Mouse (Mus musculus): Measurements from ENCODE around the gene Gm10273. TPM values are rescaled to one million over a fixed set of nuclear protein-coding genes. Genes with fewer than 3 reads are reported as not detected.
A peak's percentile ranks its signal among the peaks of the same experiment; 100 is the strongest.
"Not testable (repeated sequence)": the region's sequence is repeated elsewhere in the genome, so short reads cannot be mapped to it uniquely, and the experiment has no call there.

Gm10273 gene
- 12.1 and 15.9 TPM in 2 replicates for polyA plus RNA-seq (2012; rRNA removed)

- not testable (repeated sequence) for H3K4me3 ChIP-seq (replicated peaks; ENCODE audit: insufficient read depth, low read depth, low read length); DNase-seq; H3K4me1 ChIP-seq (ENCODE audit: control insufficient read depth, insufficient read depth, low read length); H3K27ac ChIP-seq (ENCODE audit: insufficient read depth, low read length); H3K27me3 ChIP-seq (ENCODE audit: control insufficient read depth, insufficient read depth, low read length)
- 96% methylated on average over 12 of the region's 25 CpGs for WGBS
Observed at GRCm38 (mm10) chr10:59395461-59395860, at the start of gene Gm10273. Gene Gm10273 (plus strand): TSS chr10:59395632.

DNA sequence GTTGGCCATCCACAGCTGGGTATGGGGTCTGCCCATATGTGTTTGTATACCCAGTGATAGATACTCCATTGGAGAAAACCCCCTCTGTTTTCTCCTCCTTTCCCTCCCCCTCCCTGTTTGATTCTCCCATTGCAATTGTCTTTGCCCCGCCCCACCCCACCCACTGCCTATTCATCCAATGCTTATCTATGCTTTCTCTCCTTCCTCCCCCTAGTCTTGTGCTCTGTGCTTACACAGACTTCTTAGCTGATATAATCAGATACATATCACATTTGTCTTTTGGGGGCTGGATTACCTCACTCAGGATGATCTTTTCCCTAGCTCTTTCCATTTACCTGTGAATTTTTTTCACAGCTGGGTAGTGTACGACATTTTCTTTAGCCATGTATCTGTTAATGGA is 48.9 kb upstream of the Gm10273 start:
- DNase-seq = no peak
- TF ChIP-seq POLR2A (IDR thresholded peaks at IDR 0.05; ENCODE audit: borderline replicate concordance, insufficient read depth, low read length) (no peak), CTCF (IDR thresholded peaks at IDR 0.05; ENCODE audit: borderline replicate concordance, insufficient read depth, low read depth, low read length) (no peak)
- H3K4me3 ChIP-seq (replicated peaks; ENCODE audit: insufficient read depth, low read depth, low read length) = no peak overlapping the region
- no peaks in the 10 kb centered on the region; the same call in 1 of the 2 replicates for H3K4me1 ChIP-seq (ENCODE audit: control insufficient read depth, insufficient read depth, low read length)
- no peak overlapping the region for H3K27ac ChIP-seq (ENCODE audit: insufficient read depth, low read length)
- 95% methylated on average over 2 of the region's 2 CpGs for WGBS
- no peaks in the 10 kb centered on the region for H3K27me3 ChIP-seq (ENCODE audit: control insufficient read depth, insufficient read depth, low read length)

DNA sequence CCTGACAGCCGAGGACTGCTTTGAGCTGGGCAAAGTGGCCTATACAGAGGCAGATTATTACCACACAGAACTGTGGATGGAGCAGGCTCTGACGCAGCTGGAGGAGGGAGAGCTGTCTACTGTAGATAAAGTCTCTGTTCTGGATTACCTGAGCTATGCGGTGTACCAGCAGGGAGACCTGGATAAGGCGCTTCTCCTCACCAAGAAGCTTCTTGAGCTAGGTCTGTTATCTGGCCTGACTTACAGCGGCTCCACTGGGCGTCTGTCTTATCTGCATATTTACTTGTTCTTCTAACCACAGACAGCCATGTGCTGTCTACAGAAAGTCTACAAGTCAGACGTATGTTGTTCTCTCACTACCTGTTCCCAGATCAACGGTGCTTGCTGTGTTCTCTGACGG is 47.2 kb upstream of the Gm10273 start:
- TF ChIP-seq CTCF (IDR thresholded peaks at IDR 0.05; ENCODE audit: borderline replicate concordance, insufficient read depth, low read depth, low read length) = no peak
- no peak for TF ChIP-seq POLR2A (IDR thresholded peaks at IDR 0.05; ENCODE audit: borderline replicate concordance, insufficient read depth, low read length)
- DNase-seq = no peak
- WGBS = 96% methylated on average over 9 of the region's 9 CpGs

DNA sequence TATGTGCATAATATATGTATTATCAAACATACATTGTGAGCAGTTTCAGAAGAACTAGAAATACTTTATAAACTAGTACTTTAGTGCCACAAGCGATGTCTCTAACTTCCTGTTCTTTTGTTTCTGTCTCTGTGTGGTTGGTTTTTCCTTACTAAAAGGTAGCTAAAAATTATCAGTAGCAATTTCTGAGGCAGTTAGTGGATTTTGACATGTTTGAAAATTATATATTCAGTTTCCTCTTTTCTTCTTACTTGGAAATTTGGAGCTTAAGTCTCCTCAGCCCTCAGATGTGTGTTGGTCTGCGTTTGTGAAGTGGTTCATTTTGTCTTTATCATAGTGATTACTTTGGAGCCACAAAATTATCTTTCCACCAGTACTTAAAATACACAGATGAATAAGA is 45.9 kb upstream of the Gm10273 start:
- TF ChIP-seq POLR2A (IDR thresholded peaks at IDR 0.05; ENCODE audit: borderline replicate concordance, insufficient read depth, low read length) = no peak
- TF ChIP-seq CTCF (IDR thresholded peaks at IDR 0.05; ENCODE audit: borderline replicate concordance, insufficient read depth, low read depth, low read length) = no peak
- Histone ChIP-seq H3K27ac (ENCODE audit: insufficient read depth, low read length) (no peak overlapping the region), H3K4me1 (ENCODE audit: control insufficient read depth, insufficient read depth, low read length) (no peaks in the 10 kb centered on the region; the same call in 1 of the 2 replicates), H3K4me3 (replicated peaks; ENCODE audit: insufficient read depth, low read depth, low read length) (no peak overlapping the region), H3K27me3 (ENCODE audit: control insufficient read depth, insufficient read depth, low read length) (no peaks in the 10 kb centered on the region)
- WGBS = 97% methylated on average over 2 of the region's 2 CpGs
- no peak for DNase-seq

More for the DNA sequence above, 47.2 kb upstream of the Gm10273 start:
- Histone ChIP-seq H3K27ac (ENCODE audit: insufficient read depth, low read length) (no peak overlapping the region), H3K27me3 (ENCODE audit: control insufficient read depth, insufficient read depth, low read length) (no peaks in the 10 kb centered on the region), H3K4me3 (replicated peaks; ENCODE audit: insufficient read depth, low read depth, low read length) (no peak overlapping the region), H3K4me1 (ENCODE audit: control insufficient read depth, insufficient read depth, low read length) (no peaks in the 10 kb centered on the region; the same call in 1 of the 2 replicates)

GRCm38 (mm10) chr10:59353065-59353464 is 42.4 kb upstream of the Gm10273 start:
- WGBS = 27% methylated on average over 1 of the region's 1 CpGs

GRCm38 (mm10) chr10:59354120-59354519 is 41.3 kb upstream of the Gm10273 start:
- Histone ChIP-seq H3K27ac (ENCODE audit: insufficient read depth, low read length) (no peak overlapping the region), H3K27me3 (ENCODE audit: control insufficient read depth, insufficient read depth, low read length) (no peaks in the 10 kb centered on the region), H3K4me1 (ENCODE audit: control insufficient read depth, insufficient read depth, low read length) (no peaks in the 10 kb centered on the region; the same call in 1 of the 2 replicates), H3K4me3 (replicated peaks; ENCODE audit: insufficient read depth, low read depth, low read length) (no peak overlapping the region)
- 92% methylated on average over 12 of the region's 12 CpGs for WGBS
- TF ChIP-seq POLR2A (IDR thresholded peaks at IDR 0.05; ENCODE audit: borderline replicate concordance, insufficient read depth, low read length) (no peak), CTCF (IDR thresholded peaks at IDR 0.05; ENCODE audit: borderline replicate concordance, insufficient read depth, low read depth, low read length) (no peak)
- no peak for DNase-seq

More at GRCm38 (mm10) chr10:59353065-59353464, 42.4 kb upstream of the Gm10273 start:
- no peak overlapping the region for H3K4me3 ChIP-seq (replicated peaks; ENCODE audit: insufficient read depth, low read depth, low read length)
- H3K4me1 ChIP-seq (ENCODE audit: control insufficient read depth, insufficient read depth, low read length) = no peaks in the 10 kb centered on the region; the same call in 1 of the 2 replicates
- no peak for DNase-seq
- H3K27me3 ChIP-seq (ENCODE audit: control insufficient read depth, insufficient read depth, low read length) = no peaks in the 10 kb centered on the region
- H3K27ac ChIP-seq (ENCODE audit: insufficient read depth, low read length) = no peak overlapping the region
- no peak for TF ChIP-seq POLR2A (IDR thresholded peaks at IDR 0.05; ENCODE audit: borderline replicate concordance, insufficient read depth, low read length)
- 0 out of 2 replicates have a peak, but pooled peaks have one; percentile 10 for TF ChIP-seq CTCF (IDR thresholded peaks at IDR 0.05; ENCODE audit: borderline replicate concordance, insufficient read depth, low read depth, low read length)

- no peak for DNase-seq
- H3K27me3 ChIP-seq (ENCODE audit: control insufficient read depth, insufficient read depth, low read length) = no peaks in the 10 kb centered on the region
- H3K27ac ChIP-seq (ENCODE audit: insufficient read depth, low read length) = no peak overlapping the region
- H3K4me1 ChIP-seq (ENCODE audit: control insufficient read depth, insufficient read depth, low read length) = no peaks in the 10 kb centered on the region
- no peak for TF ChIP-seq CTCF (IDR thresholded peaks at IDR 0.05; ENCODE audit: borderline replicate concordance, insufficient read depth, low read depth, low read length)
- no peak for TF ChIP-seq POLR2A (IDR thresholded peaks at IDR 0.05; ENCODE audit: borderline replicate concordance, insufficient read depth, low read length)
- no peak overlapping the region for H3K4me3 ChIP-seq (replicated peaks; ENCODE audit: insufficient read depth, low read depth, low read length)
- WGBS = 87% methylated on average over 8 of the region's 8 CpGs
Observed at GRCm38 (mm10) chr10:59355020-59355419, 40.4 kb upstream of the Gm10273 start.

DNA sequence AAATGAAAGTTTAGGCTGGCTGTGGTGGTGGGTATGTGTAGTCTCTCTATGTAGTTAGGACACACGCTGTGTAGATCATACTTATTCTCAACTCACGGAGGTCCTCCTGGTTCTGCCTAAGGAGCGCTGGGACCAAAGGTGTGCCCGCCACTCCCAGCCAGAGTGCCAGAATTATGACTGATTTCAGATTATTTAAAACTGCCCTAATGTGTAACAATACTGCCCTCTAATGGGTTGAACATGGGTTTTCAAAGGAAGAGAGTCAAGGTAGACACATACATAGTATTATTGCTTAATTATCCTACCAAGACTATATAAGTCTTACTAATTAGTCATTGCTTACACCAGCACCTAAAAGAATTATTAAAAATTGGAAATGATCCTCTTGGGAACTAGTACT is 36.7 kb upstream of the Gm10273 start:
- DNase-seq = peak in 1 of 2 experiments; percentile 15
- H3K27ac ChIP-seq (ENCODE audit: insufficient read depth, low read length) = no peak overlapping the region
- 72% methylated on average over 4 of the region's 4 CpGs for WGBS
- H3K27me3 ChIP-seq (ENCODE audit: control insufficient read depth, insufficient read depth, low read length) = no peaks in the 10 kb centered on the region
- H3K4me1 ChIP-seq (ENCODE audit: control insufficient read depth, insufficient read depth, low read length) = no peaks in the 10 kb centered on the region
- TF ChIP-seq CTCF (IDR thresholded peaks at IDR 0.05; ENCODE audit: borderline replicate concordance, insufficient read depth, low read depth, low read length) = peak; percentile 52; the same call in 1 of the 2 replicates
- TF ChIP-seq POLR2A (IDR thresholded peaks at IDR 0.05; ENCODE audit: borderline replicate concordance, insufficient read depth, low read length) = no peak
- no peak overlapping the region for H3K4me3 ChIP-seq (replicated peaks; ENCODE audit: insufficient read depth, low read depth, low read length)
